Mouse (Mus musculus): ENCODE measurements around the gene Sdk1. TPM values are rescaled to one million over a fixed set of nuclear protein-coding genes. Genes with fewer than 3 reads are reported as not detected.

The Sdk1 gene
- total RNA-seq, 2 experiments from 2014 or later: 0.89 to 1.2 TPM

DNA sequence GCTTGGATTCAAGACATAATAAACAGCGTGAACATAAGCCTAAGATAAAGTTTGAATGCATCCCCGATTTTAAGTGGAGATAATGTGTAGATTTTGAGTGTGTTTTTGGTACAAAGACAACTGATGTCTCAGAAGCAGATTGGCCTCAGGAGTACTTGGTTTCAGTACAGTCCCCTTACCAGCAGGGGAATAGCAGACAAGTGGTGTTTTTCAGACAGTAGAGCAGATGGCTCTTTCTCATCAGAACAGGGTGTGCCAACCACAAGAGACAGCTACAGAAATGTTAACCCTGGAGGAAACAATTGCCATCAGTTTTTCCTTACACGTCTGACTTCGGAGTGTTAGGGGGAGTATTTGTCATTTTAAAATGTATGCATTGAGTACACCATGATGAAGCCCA lies 83.6 kb downstream of the Sdk1 start:
- DNase-seq (ENCODE audit: low spot score): no peak

DNA sequence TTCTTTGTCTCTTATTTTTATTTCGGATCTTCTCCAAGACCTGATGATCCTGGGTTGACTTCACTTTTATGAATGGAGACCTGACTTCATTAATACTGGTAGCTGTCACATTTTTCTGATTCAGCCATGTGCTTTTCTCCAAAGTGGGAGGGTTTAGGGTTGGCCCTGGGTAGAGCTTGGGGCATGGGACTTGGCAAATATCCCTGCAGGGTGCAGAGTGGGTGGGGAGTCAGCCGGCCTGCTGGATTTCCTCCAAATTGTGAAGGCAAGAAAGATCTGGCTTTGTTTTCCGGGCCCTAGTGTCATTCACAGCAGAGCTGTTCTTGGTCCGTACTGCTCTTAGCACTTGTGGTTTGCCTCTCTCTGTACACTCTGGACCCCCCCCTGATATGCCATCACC lies 103.1 kb downstream of the Sdk1 start:
- DNase-seq (ENCODE audit: low spot score): no peak

DNA sequence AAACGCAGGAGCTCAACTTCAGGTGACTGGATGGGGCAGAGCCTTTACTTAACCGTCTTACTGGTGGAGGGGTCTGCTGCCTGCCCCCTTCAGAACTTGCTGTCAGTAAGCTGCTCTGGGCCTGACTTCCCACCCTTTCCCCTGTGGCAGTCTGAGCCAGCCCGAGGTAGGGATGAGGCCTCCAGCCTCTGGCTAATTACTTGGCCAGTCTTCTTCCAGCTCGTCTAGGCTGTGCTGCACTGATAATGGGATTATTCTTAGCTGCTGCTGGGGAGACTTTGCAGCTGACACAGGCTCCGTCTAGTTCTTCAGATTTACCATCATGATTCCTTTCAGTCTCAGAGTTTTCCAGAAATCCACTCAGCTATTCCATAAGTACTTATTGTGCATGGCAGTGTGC lies 104.2 kb downstream of the Sdk1 start:
- DNase-seq (ENCODE audit: low spot score): no peak

DNA sequence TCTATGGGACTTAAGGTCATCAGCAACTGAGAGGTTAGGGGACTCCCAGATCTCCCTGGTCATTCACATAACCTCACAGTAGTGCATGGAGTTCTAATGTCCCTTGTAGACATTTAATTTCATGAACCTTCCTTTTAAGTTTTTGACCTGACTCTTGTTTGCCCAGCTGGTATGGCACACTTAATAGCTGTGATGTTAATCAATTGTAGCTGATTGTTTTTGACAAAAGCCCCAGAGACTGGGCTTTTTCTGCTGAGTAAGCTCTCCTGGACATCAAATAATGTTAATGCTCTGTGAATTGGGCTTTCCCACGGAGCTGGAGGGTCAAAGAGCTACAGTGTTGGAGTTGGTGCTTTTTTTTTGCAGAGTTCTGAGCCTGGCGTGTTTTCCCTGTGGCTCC lies 121.4 kb downstream of the Sdk1 start:
- no peak for DNase-seq (ENCODE audit: low spot score)

DNA sequence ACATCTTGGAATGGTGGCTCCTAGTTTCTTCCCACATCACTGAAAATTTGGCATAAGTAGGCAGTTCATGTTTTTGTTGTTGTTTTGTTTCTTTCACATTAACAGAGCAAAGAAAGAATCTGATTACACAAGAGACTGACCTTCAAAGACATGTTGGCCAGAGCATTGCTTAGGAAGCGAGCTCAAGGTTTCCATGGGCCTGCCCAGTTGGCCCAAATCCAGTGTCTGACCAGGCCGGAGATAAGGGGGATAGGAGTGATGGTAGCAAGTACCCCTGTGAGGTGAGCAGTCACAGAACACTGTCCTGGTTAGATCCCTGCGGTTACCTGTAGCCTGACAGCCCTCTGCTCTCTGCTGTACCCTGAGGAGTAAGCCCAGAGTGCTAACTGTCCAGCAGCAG lies 122.7 kb downstream of the Sdk1 start:
- DNase-seq (ENCODE audit: low spot score): no peak

DNA sequence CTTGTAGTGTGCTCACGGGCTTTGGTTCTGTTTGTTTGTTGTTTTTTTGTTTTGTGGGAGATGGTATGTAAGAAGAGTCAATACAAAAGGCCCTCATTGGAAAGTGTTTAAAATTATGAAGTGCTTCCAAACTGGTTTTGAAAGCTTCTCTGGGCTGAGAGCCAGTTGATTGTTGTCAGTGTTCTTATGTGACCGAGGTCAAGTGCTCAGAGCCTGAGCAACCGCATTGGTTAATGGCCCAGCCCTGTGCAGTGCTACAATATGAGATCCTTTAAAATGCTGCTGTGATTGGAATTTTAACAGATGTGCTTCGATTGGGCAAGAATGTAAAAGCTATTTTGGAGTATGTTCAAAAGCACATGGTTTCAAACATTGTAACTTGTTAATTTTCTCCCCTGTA lies 127.3 kb downstream of the Sdk1 start:
- peak; percentile 16 for DNase-seq (ENCODE audit: low spot score)

DNA sequence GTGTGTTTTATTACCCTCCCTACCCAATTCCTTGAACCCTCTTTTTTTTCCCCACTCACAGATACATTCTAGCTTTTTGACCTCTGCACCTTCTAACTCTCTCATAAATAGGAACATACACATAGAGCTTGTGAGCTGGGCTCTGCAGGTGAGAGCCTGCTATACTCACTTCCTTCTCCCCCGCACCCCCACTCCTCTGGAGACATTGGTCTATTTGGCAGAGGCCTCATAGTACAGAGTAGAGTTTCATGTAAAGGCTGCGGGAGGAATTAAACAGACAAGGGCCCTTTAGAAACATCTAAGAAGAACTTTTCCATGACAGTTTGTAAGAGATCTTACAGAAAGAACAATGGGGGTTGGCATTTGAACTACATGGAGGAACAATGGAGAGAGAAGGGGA lies 133.5 kb downstream of the Sdk1 start:
- DNase-seq (ENCODE audit: low spot score): no peak

DNA sequence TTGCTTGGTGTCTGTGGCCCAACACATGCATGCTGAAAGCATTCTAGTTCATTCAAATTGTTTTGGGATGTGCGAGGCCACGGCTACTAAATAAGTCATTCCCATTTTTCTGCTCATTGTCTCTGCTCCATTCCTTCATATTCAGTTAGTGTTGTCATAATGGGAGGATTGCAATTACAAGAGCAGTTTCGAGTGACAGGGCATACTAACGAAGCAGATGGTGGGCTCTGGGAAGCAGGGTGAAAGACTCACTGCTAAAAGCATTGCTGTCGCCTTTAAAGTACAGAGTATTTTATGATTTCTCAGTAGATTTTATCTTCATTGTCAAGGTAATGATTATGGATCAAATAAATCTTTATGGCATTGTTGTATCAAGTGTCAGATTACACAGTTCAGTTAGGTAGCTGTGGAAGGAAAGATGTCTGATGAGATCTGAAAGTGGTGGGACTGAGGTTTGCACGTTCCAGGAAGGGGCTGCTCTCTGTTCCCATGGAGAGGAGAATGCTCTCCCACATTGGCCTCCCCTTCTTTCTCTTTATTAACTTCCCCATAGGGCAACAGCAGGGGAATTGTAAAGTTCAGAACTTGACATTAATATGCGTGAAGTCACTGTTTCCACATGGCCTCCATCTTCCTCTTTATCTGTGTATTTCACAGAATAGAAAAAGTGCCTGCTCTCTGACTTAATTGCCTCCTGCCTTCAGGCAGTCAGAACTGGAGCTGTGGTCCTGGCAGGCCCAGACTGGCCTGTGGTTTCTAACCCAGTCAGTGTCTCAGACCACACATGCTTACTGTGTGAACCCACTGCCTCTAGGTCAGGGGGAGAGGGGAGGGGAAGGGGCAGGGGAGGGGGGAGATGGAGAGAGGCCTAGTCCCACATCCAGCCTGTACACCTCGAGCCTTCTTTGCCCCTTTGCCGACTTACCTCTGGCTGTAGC lies 138.8 kb downstream of the Sdk1 start:
- no peak for DNase-seq (ENCODE audit: low spot score)

DNA sequence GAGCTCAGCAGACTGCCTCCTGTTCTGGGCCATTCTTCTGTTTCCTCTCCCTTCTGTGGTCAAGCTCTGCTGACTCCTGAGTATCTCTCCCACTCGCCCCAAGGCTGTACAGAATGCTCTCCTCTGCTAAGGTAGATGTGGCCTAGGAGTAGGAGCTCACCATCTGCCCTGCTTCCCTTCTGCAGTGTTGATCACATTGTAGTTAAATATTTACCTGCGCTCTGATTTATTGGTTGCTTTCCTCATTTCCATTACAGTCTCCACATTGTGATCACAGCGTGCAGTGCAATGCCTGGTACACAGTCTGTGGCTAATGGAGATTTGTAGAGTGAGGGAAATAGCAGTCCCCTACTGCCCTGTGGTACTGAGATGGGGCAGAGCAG lies 139.5 kb downstream of the Sdk1 start:
- DNase-seq (ENCODE audit: low spot score): no peak

DNA sequence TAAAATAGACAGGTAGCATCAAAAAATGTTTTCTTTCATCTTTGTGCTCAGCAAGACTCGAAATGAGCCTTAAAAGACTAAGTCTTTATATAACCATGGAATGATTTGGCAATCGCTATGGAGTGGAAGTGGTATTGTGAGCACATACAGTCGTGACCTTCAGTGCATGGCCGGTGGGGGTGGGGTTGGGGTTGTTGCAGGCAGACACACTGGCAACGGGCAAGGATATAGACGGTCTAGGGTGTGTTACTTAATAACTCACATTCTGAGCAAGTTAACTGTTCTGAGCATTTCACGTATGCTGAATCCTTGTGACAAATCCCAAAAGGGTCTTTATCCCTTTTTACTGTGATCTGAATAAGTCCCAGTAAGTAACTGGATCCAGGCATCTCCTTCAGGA lies 140.3 kb downstream of the Sdk1 start:
- DNase-seq (ENCODE audit: low spot score): no peak

DNA sequence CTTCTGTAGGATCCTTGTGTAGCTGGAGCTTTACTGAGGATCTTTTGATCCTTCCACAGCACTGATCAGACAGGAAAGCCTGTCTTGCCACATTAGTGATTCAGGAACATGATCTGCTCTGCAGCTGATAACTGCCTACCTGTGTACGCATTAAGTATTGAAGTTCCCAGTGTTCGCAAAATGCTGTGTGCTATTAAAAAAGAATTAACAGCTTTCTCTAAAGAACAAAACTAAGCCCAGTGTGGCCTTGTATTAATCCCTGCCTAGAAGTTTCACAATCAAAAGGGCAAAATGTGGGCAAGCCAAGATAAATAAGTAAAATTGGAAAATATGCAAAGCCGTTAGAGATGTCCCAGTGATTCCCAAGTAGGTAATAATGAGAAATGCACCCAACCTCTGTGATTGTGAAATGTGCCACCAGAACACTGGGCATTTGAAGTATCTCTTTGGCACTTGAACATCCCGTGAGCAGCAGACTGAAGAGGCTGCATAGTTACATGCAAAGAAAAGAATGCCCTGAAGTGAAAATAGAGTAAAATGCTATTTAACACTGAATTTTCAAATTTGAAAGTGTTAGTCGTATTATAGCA lies 141.1 kb downstream of the Sdk1 start:
- no peak for DNase-seq (ENCODE audit: low spot score)

DNA sequence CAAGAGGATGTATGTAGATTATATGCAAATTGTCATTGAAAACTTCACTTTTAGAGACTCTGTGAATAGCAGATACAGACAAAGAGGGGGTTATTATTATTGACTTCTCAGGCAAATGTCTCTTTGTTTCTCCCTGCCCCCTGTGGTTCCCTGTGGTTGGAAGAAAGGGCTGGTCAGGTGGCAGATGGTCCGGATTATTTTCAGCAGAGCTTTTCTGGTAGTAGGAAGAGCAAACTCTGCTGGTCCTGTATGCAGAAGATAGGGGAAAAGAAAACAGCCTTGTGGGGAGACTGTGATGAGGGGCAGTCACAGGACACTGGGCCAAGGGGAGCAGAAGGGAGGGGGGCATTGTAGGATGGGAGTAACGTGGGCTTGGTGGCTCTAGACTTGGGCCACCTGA lies 147.2 kb downstream of the Sdk1 start:
- DNase-seq (ENCODE audit: low spot score): no peak

DNA sequence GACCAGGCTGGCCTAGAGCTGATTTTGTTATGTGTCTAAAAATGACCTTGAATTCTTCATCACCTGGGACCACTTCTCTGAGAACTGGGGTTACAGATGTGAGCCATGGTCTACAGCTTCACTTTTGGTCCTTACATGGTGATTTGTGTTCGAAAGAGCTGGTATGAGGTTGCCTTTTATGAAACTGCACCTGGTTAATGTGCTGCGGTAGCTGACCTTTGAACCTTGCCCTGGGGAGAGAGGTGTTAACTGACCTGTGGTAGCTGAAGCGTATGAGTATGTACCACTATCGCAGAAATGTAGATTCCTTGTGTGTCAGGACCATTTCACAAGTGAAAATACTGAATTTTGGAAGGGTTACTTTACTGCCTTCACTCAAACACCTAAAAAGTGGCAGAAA lies 149.3 kb downstream of the Sdk1 start:
- no peak for DNase-seq (ENCODE audit: low spot score)

DNA sequence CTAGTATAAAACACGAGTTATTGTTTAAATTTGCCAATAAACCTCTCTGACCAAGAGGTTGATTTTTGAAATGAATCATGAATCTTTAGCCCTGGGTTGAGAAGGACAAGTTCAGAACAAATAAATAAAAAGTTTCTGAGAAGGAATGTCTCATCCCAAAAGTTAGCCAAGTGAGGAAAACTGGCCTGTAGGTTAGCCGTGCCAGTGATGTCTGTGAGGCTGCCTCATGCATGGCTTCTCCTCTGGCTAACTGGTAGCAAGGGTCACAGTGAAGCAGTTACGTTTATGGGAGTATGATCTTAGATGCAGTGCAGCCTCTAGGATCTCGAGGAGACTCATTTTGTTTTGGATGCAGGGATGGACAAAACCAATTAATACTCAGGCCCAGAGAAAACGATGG lies 149.9 kb downstream of the Sdk1 start:
- no peak for DNase-seq (ENCODE audit: low spot score)

DNA sequence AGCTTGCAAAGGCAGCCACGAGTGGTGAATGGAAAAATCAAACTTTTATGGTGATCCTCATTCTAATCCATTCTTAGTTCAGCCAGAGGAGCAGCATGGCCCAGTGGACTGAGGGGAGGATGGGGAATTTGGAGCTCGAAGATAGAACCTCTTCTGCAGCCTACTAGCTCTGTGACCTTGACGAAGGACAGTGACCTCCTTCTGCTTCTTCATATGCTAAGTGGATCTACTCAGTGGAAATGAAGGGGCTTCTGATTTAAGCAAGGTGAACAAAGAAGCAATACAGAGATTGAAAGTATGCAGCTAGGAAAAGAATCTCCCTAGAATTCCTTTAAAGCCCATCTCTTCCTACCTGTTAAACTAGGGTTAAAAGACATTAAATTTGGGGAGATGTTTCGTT lies 152.6 kb downstream of the Sdk1 start:
- no peak for DNase-seq (ENCODE audit: low spot score)

DNA sequence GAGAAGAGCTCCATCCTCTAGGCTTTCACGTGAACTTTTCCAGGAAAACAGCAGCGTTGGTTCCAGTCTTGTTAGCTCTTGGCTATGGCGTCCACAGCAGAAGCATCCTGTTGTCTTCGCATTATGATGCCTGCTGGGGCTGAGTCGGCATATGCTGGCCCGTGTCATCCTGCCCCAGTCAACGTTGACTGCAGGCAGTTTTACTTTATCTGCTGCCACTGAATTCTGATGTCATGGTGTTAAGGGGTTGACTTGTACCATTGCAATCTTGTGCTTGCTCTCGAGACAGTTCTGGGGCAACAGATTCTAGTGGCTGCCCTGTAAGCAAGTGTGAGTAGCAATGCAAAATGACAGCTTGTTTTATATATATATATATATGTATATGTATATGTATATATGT lies 153.3 kb downstream of the Sdk1 start:
- no peak for DNase-seq (ENCODE audit: low spot score)

DNA sequence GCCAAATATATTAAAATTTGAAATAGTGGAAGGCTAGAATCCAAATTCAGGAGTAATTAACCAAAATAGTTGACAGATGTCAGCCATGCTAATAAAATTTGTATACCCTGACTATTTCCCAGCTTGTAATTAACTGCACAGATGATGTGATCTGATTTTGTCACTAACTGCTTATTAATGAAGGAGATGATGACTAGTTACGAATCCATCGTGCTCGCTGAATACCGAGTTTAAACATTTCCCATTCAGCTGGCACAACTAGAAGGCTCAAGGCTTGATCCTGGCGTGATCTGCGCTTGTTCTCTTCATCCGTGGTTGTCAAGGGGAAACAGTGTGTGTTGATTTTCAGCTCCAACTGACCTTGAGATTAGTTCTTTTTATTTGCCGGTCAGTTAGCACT lies 162.5 kb downstream of the Sdk1 start:
- no peak for DNase-seq (ENCODE audit: low spot score)

DNA sequence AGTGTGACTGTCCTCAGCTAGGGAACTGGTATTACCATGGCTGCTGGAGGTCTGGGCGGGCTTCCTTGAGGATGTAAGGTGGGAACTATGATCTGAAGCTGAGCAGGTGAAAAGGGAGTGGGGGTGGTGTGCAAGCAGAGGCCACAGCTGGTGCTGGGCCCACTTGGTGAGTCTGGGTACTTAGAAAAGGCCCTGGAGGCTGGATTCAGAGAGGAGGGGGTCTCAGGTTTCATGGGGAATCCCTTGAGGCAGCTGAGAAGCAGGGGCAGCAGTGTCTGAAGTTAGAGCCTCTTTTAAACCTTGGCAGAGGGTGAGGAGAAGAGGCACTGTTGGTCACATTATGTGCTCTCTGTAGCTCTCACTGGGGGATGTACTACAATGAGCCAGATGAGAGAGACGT lies 163.4 kb downstream of the Sdk1 start:
- DNase-seq (ENCODE audit: low spot score): no peak

DNA sequence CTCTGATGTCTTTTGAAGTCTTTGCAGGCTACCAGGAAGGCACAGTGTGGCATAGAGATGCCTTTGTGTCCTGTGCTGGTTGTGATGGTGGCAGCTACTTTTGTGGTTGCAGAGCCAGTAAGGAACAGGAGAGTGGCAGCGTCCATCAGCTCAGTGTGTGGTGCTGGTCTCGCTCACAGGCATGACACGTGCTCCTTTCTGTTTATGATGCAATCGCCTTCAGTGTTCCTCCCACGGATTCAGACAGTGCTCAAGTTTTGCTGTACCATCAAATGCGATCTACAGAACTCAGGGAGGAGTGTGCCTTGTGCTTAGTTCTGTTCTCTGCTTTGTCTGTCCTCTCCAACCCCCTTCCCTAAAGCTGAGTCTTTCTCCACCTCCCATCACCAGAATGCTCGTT lies 165.6 kb downstream of the Sdk1 start:
- no peak for DNase-seq (ENCODE audit: low spot score)

DNA sequence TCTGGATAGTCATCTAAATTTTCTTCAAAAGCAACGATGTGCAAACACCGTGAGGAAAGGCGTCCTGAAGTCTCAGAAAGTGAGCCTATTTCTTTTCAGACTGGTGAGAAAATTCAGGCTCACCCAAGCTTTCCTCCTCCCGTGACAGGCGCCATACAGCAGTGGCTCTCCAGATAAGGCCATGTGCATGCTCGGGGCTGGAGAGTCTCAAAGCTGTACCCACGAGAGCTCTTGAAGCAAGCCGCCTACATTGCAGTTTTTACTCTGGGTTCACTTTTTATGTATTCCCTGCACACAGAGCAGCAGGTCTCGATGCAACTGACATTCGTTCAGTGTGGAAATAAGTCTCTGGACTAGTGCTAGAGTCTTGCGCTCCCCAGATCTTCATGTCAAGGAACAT lies 171.7 kb downstream of the Sdk1 start:
- no peak for DNase-seq (ENCODE audit: low spot score)

DNA sequence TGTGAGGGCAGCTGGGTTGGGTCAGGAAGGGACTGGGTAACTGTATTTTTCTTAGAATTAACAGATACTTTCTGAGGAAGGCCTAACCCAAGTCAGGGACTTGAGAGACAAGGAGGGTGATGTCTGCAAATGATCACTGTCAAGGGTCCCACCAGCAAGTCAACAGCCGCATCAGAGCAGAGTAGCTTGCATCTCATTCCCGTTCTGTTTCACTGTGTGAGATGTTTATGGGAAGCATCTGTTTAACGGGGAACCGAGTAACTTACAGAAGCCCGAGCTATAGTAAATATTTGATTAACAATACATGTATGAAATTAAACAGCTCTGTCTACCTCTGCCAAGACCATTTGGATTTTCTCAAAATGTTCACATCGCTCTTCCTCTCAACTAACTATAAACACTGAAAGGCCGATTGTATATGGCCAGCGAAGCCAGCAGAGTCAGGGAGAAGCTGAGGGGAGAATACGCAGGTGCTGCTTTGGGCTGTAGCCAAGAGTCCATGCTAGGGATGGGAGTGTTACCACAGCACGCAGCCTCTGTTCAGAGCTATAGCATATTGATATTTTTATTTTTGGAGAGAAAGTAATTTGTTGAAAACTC lies 174.5 kb downstream of the Sdk1 start:
- no peak for DNase-seq (ENCODE audit: low spot score)

DNA sequence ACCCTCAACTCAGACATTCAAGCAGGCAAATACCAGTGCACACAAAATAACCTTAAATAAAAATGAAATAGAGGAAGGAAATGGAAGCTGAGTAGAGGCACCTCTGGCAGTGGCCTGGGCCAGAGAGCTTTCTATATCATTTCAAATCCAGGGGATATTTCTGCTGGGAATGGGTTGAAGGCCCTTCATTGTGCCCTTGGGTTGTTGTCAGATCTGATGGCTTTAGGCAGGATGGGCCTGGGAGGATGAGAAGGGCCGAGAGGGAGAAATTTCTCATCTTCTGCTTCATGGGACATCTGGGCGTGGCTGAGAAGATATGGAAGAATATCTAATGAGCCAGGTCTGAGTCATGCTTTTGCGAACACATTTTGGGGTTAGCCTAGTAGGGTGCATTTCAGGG lies 186.8 kb downstream of the Sdk1 start:
- no peak for DNase-seq (ENCODE audit: low spot score)

DNA sequence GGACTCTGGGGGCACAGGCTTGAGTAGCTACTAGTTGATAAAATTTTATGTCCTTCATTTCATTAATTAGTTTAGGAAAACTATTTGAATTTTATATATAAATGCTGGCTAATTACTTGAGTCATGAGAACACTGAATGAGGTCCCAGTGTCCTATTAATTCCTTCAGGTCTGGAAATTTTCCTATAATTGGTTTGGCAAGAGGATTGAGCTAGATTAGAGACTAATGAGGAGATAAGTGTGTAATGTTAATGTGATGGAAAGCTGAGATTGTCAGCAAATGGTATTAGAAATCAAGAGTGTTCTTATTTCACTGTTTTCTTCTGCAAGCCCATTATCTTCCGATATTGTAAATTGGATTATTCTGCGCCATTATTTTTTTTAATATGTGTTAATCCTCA lies 192.0 kb downstream of the Sdk1 start:
- DNase-seq (ENCODE audit: low spot score): no peak
